19 mouse cellular contexts compared by ENCODE assay signal in genomic region chr11:81239091-81239490, GRCm38 (mm10).
A peak's percentile ranks its signal among the peaks of the same experiment; 100 is the strongest.
DNase-seq lines count a peak whose midpoint lies in the region; ATAC-seq lines count a peak whose summit lies in the region.
"Had no signal": no experiment of that assay in that cellular context is flagged by ENCODE, and none has a peak within 500 bp of the region (broad histone marks: within the 10 kb centered on the region; RNA-seq: fewer than 3 reads in every experiment).

No protein-coding gene starts in this region.

- no peaks in the 10 kb centered on the region for H3K36me3 ChIP-seq in hindbrain, embryonic 10.5 days
- H3K36me3 ChIP-seq in hindbrain, embryonic 13.5 days = no peaks in the 10 kb centered on the region
- no peaks in the 10 kb centered on the region for H3K36me3 ChIP-seq in forebrain, embryonic 11.5 days (ENCODE audit: control insufficient read depth, insufficient read depth, low read length)
- H3K36me3 ChIP-seq: embryonic facial prominence, embryonic 12.5 days; forebrain, embryonic 15.5 days had no signal

- H3K4me1 ChIP-seq in hindbrain, embryonic 10.5 days (replicated peaks) = no peaks in the 10 kb centered on the region; the same call in 1 of the 2 replicates
- no peaks in the 10 kb centered on the region; the same call in 1 of the 2 replicates for H3K4me1 ChIP-seq in hindbrain, embryonic 13.5 days (replicated peaks)
- H3K4me1 ChIP-seq in forebrain, embryonic 11.5 days (replicated peaks; ENCODE audit: control insufficient read depth, insufficient read depth, low read length) = no peaks in the 10 kb centered on the region
- H3K4me1 ChIP-seq: embryonic facial prominence, embryonic 12.5 days; forebrain, embryonic 15.5 days had no signal

- H3K9me3 ChIP-seq in hindbrain, embryonic 10.5 days = no peaks in the 10 kb centered on the region
- H3K9me3 ChIP-seq in hindbrain, embryonic 13.5 days = no peaks in the 10 kb centered on the region
- H3K9me3 ChIP-seq in forebrain, embryonic 11.5 days (ENCODE audit: control insufficient read depth, low read length) = no peaks in the 10 kb centered on the region
- H3K9me3 ChIP-seq: embryonic facial prominence, embryonic 12.5 days; forebrain, embryonic 15.5 days had no signal

- H3K9ac ChIP-seq in hindbrain, embryonic 13.5 days = no peak overlapping the region
- H3K9ac ChIP-seq in forebrain, embryonic 11.5 days (ENCODE audit: low read length) = no peak overlapping the region
- H3K9ac ChIP-seq: embryonic facial prominence, embryonic 12.5 days; forebrain, embryonic 15.5 days; hindbrain, embryonic 14.5 days had no signal

- no peaks in the 10 kb centered on the region for H3K27me3 ChIP-seq in hindbrain, embryonic 10.5 days (ENCODE audit: insufficient read depth, poor library complexity, severe bottlenecking)
- H3K27me3 ChIP-seq in hindbrain, embryonic 13.5 days = no peaks in the 10 kb centered on the region
- H3K27me3 ChIP-seq in forebrain, embryonic 11.5 days (ENCODE audit: control insufficient read depth, insufficient read depth, low read length) = no peaks in the 10 kb centered on the region
- H3K27me3 ChIP-seq: embryonic facial prominence, embryonic 12.5 days; forebrain, embryonic 15.5 days had no signal

- no peak overlapping the region for H3K4me2 ChIP-seq in hindbrain, embryonic 13.5 days
- H3K4me2 ChIP-seq in forebrain, embryonic 11.5 days (ENCODE audit: low read depth, low read length, severe bottlenecking) = no peak overlapping the region
- H3K4me2 ChIP-seq: embryonic facial prominence, embryonic 12.5 days; forebrain, embryonic 15.5 days; heart, embryonic 11.5 days; hindbrain, embryonic 14.5 days had no signal

- no peak overlapping the region for H3K4me3 ChIP-seq in hindbrain, embryonic 10.5 days
- H3K4me3 ChIP-seq in hindbrain, embryonic 13.5 days = no peak overlapping the region
- H3K4me3 ChIP-seq in forebrain, embryonic 11.5 days (ENCODE audit: low read depth, low read length) = no peak overlapping the region
- H3K4me3 ChIP-seq: embryonic facial prominence, embryonic 12.5 days; forebrain, embryonic 15.5 days had no signal

- DNase-seq in cerebellum, adult 9-11 months = peak; percentile 18
- DNase-seq in cerebellum, postnatal 4 days (ENCODE audit: low spot score in 2 of 2) = no peak
- peak; percentile 6 for DNase-seq in hindbrain, embryonic 10.5 days (ENCODE audit: low spot score)
- peak; percentile 73 for DNase-seq in brain, adult 2 months (ENCODE audit: low read depth, low spot score)
- peak; percentile 14 to 16 for DNase-seq in layer of hippocampus, postnatal 10 days (ENCODE audit: low spot score in 2 of 2)
- DNase-seq in Muller cell, postnatal 12 days (ENCODE audit: inconsistent ontology term) = no peak
- no peak for DNase-seq in forebrain, embryonic 11.5 days (ENCODE audit: low spot score)
- DNase-seq: cerebellum, adult 11 months; cerebellum, postnatal 14 days; heart, postnatal 14 days; liver; lung, postnatal 14 days; thymus, postnatal 14 days had no signal

- 53% methylated on average over 2 of the region's 2 CpGs for WGBS in hindbrain, embryonic 10.5 days
- WGBS in hindbrain, embryonic 13.5 days = 71% methylated on average over 2 of the region's 2 CpGs
- 70% methylated on average over 2 of the region's 2 CpGs for WGBS in forebrain, embryonic 11.5 days

- no peak for ATAC-seq in hindbrain, embryonic 13.5 days (ENCODE audit: low FRiP score)
- no peak for ATAC-seq in forebrain, embryonic 11.5 days (replicated peaks; ENCODE audit: low FRiP score)
- ATAC-seq: activated CD4-positive, CD25-positive, alpha-beta regulatory T cell, adult 4 months; forebrain, embryonic 15.5 days had no signal

- no peak overlapping the region for H3K27ac ChIP-seq in hindbrain, embryonic 10.5 days
- no peak overlapping the region for H3K27ac ChIP-seq in hindbrain, embryonic 13.5 days
- H3K27ac ChIP-seq in forebrain, embryonic 11.5 days (ENCODE audit: low read depth, low read length) = no peak overlapping the region
- H3K27ac ChIP-seq: embryonic facial prominence, embryonic 12.5 days; forebrain, embryonic 15.5 days; hindbrain, embryonic 14.5 days had no signal

Comparison
In these comparisons a context has a peak if more than half of its experiments do, and no peak if none do; other contexts are left out.
1. DNase-seq: peak in cerebellum, adult 9-11 months (single experiment), hindbrain, embryonic 10.5 days (single experiment), brain, adult 2 months (single experiment) and layer of hippocampus, postnatal 10 days (2 of 2); none in cerebellum, postnatal 4 days (0 of 2), Muller cell, postnatal 12 days (single experiment) and forebrain, embryonic 11.5 days (single experiment).